Mouse (Mus musculus) limb, embryonic 14.5 days (tissue): Measurements from ENCODE around the gene Fmod. TPM values are rescaled to one million over a fixed set of nuclear protein-coding genes. Genes with fewer than 3 reads are reported as not detected.

Experiments
- ATAC-seq: fragments of 200-750 bp; cut with Nextera tagmentation; 2 replicates; pipeline ENCODE4 v1.8.0; 2017; ENCODE audit warnings: low read depth, moderate number of reproducible peaks, moderate TSS enrichment; ENCODE audit not compliant: low FRiP score
- DNase-seq: peaks from one replicate; pipeline ENCODE4 v3.0.0-alpha.2; 2015; ENCODE audit warnings: low spot score
- H3K27ac ChIP-seq: fragments of 300-500 bp; sonication (generic); replicated peaks from 2 replicates; pipeline ENCODE4 v1.5.1; 2014; ENCODE audit warnings: low read depth, mild to moderate bottlenecking, low read length, moderate library complexity, mixed read lengths
- H3K27me3 ChIP-seq: fragments of 300-500 bp; sonication (generic); 2 replicates; pipeline ENCODE4 v1.6.1; 2014; ENCODE audit warnings: low read length, mixed read lengths; ENCODE audit not compliant: control insufficient read depth, insufficient read depth
- H3K36me3 ChIP-seq: fragments of 300-500 bp; sonication (generic); 2 replicates; pipeline ENCODE4 v1.6.1; 2014; ENCODE audit warnings: mild to moderate bottlenecking, low read length, moderate library complexity, mixed read lengths; ENCODE audit not compliant: control insufficient read depth, insufficient read depth
- H3K4me1 ChIP-seq: fragments of 300-500 bp; sonication (generic); 2 replicates; pipeline ENCODE4 v1.6.1; 2014; ENCODE audit warnings: antibody characterized with exemption, low read length, mixed read lengths; ENCODE audit not compliant: control insufficient read depth, insufficient read depth
- H3K4me2 ChIP-seq: fragments of 300-500 bp; sonication (generic); replicated peaks from 2 replicates; pipeline ENCODE4 v1.6.1; 2014; ENCODE audit warnings: low read depth, mild to moderate bottlenecking, low read length, moderate library complexity; ENCODE audit not compliant: severe bottlenecking
- H3K4me3 ChIP-seq: fragments of 300-500 bp; sonication (generic); replicated peaks from 2 replicates; pipeline ENCODE4 v1.5.1; 2014; ENCODE audit warnings: low read length
- H3K9ac ChIP-seq: fragments of 300-500 bp; sonication (generic); 2 replicates; pipeline ENCODE4 v1.6.1; 2014; ENCODE audit warnings: mild to moderate bottlenecking, low read depth, low read length, moderate library complexity; ENCODE audit not compliant: severe bottlenecking
- H3K9me3 ChIP-seq: fragments of 300-500 bp; sonication (generic); 2 replicates; pipeline ENCODE4 v1.6.1; 2016; ENCODE audit warnings: low read length; ENCODE audit not compliant: control insufficient read depth
- POLR2A ChIP-seq: fragments of 200-500 bp; IDR thresholded peaks from 2 replicates; pipeline ENCODE4 v1.8.0; 2012; ENCODE audit warnings: inconsistent platforms, mild to moderate bottlenecking, moderate library complexity, borderline replicate concordance; ENCODE audit not compliant: insufficient read depth, insufficient read length; ENCODE audit errors: extremely low read depth
- WGBS: fragments of 180-500 bp; shearing (Covaris S2); extraction: QIAGEN DNeasy Blood & Tissue Kit; methylation state at CpG from one replicate; pipeline ENCODE4 v1.1.7; 2014; 5-methylcytosine and 5-hydroxymethylcytosine counted together
- polyA plus RNA-seq, 2 experiments: library from polyadenylated mRNA; depleted of rRNA in 1 of 2; stranded (reverse) in 1 of 2; unstranded in 1 of 2; fragments of >200 nt; fragmentation: Nextera tagmentation in 1 of 2; extraction: Ambion mirVana in 1 of 2; gene quantifications; 2 replicates each; pipeline versions ENCODE4 v1.2.1 to v1.2.3; 2012 to 2014

The Fmod gene
- polyA plus RNA-seq, 2 experiments: 75.1 to 86.7 TPM

- peak overlapping the region; percentile 68 for H3K4me2 ChIP-seq
- H3K9ac ChIP-seq: peak overlapping the region; percentile 48; the same call in 1 of the 2 replicates
- ATAC-seq (peak; percentile 91), DNase-seq (peak; percentile 94)
- H3K27me3 ChIP-seq: no peaks in the 10 kb centered on the region
- peaks cover 47% of the 10 kb centered on the region for H3K4me1 ChIP-seq
- peak; percentile 29; the same call in 1 of the 2 replicates for TF ChIP-seq POLR2A
- WGBS: 2% methylated on average over 31 of the region's 31 CpGs
- peak overlapping the region; percentile 33 for H3K4me3 ChIP-seq
- no peaks in the 10 kb centered on the region for H3K9me3 ChIP-seq
- H3K36me3 ChIP-seq: no peaks in the 10 kb centered on the region
- H3K27ac ChIP-seq: peak overlapping the region; percentile 95
Observed at GRCm38 (mm10) chr1:134060849-134061569, 24.0 kb downstream of the Fmod start.

DNA sequence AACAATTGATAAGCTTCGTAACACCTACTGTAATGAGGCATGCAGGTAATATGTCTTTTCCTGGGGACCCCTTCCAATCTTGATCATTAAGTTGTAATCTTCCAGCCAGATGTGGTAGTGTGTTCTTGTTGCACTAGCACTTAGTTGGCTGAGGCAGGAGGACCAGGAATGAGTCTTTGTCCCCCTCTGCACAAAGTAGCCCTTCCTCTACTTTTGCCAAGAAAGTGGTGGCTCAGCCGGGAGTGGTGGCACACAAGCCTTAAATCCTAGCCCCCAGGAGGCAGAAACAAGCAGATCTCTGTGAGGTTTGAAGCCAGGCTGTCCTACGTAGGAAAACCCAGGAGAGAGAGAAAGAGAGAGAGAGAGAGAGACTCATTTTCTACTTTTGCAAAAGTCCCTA is 24.9 kb downstream of the Fmod start:
- TF ChIP-seq POLR2A: no peak
- peak overlapping the region; percentile 68; the same call in 1 of the 2 replicates for H3K4me2 ChIP-seq
- H3K4me3 ChIP-seq: no peak overlapping the region
- H3K27me3 ChIP-seq: no peaks in the 10 kb centered on the region
- DNase-seq (no peak), ATAC-seq (no peak)
- 55% methylated on average over 3 of the region's 3 CpGs for WGBS
- no peaks in the 10 kb centered on the region for H3K9me3 ChIP-seq
- peak overlapping the region; percentile 95 for H3K27ac ChIP-seq
- peaks cover 55% of the 10 kb centered on the region for H3K4me1 ChIP-seq
- H3K36me3 ChIP-seq: no peaks in the 10 kb centered on the region
- no peak overlapping the region for H3K9ac ChIP-seq

DNA sequence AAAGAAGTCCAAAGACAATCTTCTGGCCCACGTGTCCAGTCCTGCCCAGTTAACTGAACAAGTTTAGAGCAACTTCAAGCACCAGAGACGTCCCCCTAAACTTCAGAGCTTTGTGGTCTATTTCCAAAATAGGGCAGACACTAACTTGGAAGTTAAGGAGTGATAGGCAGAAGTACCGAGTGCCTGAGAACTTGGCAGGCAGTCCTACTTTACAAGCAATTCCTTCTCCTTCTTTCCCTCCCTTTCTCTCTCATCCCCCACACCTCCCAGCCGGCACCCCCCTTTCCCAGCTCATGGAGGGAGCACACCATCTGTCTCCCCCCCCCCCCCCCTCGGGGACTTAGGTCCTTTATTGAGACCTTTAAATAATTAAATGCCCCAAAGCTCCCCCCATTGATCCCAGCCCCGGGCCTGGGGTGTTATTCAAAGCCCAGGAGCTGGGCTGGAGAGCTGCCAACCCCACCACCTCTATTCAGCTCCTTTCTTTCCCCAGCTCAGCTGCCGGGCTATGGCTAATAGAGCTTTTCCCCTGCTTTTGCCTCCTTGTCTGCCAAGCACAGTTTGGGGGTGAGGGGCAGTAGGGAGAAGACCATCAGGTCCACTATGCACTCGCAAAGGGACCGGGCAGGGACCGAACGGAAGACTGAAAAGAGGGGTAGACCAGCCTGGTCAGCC is 25.5 kb downstream of the Fmod start:
- Histone ChIP-seq H3K27ac (peak overlapping the region; percentile 95), H3K4me1 (peaks cover 61% of the 10 kb centered on the region), H3K27me3 (no peaks in the 10 kb centered on the region), H3K36me3 (no peaks in the 10 kb centered on the region), H3K9ac (peak overlapping the region; percentile 50), H3K4me2 (peak overlapping the region; percentile 45), H3K4me3 (peak overlapping the region; percentile 18), H3K9me3 (no peaks in the 10 kb centered on the region)
- TF ChIP-seq POLR2A: no peak
- WGBS: 2% methylated on average over 11 of the region's 11 CpGs
- ATAC-seq (peak; percentile 5; the same call in 1 of the 2 replicates), DNase-seq (peak; percentile 72)

DNA sequence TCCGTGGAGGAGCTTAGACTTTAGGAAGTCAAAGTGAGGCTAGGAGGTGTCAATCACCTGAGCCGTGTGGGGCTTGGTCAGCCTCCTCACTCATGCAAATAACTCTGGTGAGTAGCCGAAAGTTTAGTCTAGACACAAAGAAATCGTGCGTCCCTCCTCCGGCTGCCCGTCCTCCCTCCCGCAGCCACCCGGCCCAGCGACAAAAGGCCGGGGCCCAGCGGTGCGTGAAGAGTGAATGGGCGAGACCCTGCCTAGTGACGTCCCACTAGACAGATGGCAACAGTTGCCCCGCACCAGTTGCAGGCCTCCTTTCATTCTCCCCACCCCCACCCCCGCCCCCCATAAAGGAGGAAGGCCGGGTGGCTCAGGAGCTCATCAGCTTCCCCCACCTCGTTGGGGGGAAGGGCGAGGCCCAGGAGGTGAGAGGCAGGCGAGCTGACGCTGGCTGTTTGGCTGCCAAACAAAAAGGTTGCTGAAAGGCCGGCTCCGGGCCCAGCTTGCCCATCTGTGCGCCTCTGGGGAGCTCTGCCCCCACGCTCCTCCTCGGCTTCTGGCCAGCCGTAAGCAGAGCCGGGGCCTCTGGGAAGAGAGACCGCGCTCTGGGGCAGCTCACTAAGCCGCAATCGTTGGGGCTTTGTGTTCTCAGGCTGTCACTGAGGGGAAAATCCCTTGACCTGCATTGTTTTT is 26.2 kb downstream of the Fmod start:
- peak; percentile 69 for DNase-seq
- peak; percentile 24; the same call in 1 of the 2 replicates for ATAC-seq
- 5% methylated on average over 27 of the region's 33 CpGs for WGBS
- Histone ChIP-seq H3K36me3 (no peaks in the 10 kb centered on the region), H3K27ac (peak overlapping the region; percentile 95), H3K4me1 (peaks cover 65% of the 10 kb centered on the region), H3K4me2 (peak overlapping the region; percentile 45), H3K4me3 (peak overlapping the region; percentile 18), H3K27me3 (no peaks in the 10 kb centered on the region), H3K9ac (peak overlapping the region; percentile 50), H3K9me3 (no peaks in the 10 kb centered on the region)
- TF ChIP-seq POLR2A: 0 out of 2 replicates have a peak, but pooled peaks have one; percentile 12

DNA sequence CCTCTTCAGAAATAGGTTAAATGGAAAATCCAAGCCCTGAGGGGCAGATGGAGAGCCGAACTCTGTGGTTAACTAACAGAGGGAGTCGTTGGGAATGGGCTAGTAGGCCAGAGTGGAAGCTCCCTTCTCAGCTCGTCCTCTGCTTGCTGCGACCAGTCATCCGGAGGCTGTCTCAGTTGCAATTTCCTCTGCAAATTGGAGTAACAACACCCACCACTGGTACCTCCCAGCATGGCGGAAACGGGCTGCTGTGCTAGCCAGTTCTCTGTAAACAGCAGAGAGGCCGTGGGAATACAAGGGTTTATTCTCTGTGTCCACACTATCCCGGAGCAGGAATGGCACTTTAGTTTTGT is 26.7 kb downstream of the Fmod start:
- TF ChIP-seq POLR2A: no peak
- no peak for ATAC-seq
- peak overlapping the region; percentile 50 for H3K9ac ChIP-seq
- no peaks in the 10 kb centered on the region for H3K36me3 ChIP-seq
- H3K27ac ChIP-seq: peak overlapping the region; percentile 95
- H3K4me2 ChIP-seq: peak overlapping the region; percentile 45
- no peaks in the 10 kb centered on the region for H3K27me3 ChIP-seq
- 18% methylated on average over 9 of the region's 9 CpGs for WGBS
- no peaks in the 10 kb centered on the region for H3K9me3 ChIP-seq
- no peak for DNase-seq
- H3K4me1 ChIP-seq: peaks cover 65% of the 10 kb centered on the region
- 0 out of 2 replicates have a peak overlapping the region, but pooled peaks have one; percentile 18 for H3K4me3 ChIP-seq
